Mouse (Mus musculus) neutrophil, adult 5-6 weeks (primary cell): ENCODE data around the gene Tenm4. TPM values are rescaled to one million over a fixed set of nuclear protein-coding genes. Genes with fewer than 3 reads are reported as not detected.
A peak's percentile ranks its signal among the peaks of the same experiment; 100 is the strongest.

Experiments used
- ATAC-seq: fragments of 151-379, 151-347 bp; 2 replicates; pipeline ENCODE4 v1.8.0; 2017; ENCODE audit warnings: mild to moderate bottlenecking, moderate TSS enrichment; ENCODE audit not compliant: insufficient number of reproducible peaks, poor library complexity, low FRiP score, severe bottlenecking; ENCODE audit errors: extremely low read depth
- total RNA-seq: library from RNA; stranded (forward); fragments of 200-1000 nt; gene quantifications from 2 replicates; pipeline ENCODE4 v1.2.3, GENCODE M21; 2017

Tenm4 gene
- total RNA-seq, 1 experiment from 2014 or later: 0.58 TPM

DNA sequence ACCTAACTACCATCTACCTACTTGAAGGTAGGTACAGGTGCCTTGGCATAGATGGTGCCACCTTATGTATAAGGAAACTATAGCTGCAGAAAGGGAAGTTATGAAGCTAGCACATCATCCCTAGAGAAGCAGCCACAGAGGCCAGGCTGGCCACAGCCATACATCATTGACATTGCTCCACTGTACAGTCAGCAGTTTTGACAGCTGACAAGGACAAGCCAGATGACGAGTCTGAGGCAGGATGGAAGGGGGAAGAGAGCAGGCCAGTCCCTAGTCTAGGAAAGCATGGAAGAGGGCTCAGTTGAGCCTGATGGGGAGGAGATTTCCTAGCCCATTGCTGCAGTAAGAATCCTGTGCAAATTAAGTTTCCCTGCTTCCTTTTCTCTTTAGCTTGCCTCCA lies 548.9 kb downstream of the Tenm4 start:
- no peak for ATAC-seq

DNA sequence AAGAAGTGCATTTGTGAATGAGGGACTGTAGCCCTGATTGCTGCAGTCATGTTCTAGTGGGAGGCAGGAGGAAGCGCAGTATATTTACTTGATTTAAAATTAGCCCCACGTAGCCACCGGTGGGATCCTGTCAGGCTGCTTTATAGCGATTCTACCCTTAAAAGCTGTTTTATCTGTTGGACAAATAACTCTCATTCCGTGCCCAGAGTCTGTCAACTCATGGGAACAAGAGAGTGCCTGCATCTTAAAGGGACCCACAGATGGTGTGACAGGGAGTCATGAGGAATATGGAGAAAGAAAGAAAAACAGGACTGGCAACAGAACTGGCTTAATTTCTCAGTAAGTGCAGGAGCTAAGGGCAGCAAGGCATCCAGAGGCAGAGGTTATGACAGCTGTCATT lies 549.4 kb downstream of the Tenm4 start:
- ATAC-seq: no peak

DNA sequence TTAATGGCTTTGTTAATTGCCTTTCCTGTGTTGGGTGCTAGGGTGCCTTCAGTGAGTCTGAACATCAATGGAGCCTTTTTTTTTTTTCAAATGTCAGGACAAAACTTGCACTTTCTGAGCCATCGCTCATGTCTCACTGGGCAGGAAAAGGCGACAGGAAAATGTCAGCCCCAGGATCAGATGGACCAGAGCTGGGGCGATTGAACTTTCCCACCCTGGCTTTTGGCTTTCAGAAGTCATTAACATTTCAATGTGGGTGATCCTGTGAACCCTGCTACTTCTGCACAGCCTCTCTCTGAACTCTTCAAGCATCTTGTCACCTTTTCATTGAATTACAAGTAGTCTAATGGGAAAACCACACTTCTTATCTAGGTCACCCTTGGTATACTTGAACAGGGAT lies 551.8 kb downstream of the Tenm4 start:
- ATAC-seq: no peak

DNA sequence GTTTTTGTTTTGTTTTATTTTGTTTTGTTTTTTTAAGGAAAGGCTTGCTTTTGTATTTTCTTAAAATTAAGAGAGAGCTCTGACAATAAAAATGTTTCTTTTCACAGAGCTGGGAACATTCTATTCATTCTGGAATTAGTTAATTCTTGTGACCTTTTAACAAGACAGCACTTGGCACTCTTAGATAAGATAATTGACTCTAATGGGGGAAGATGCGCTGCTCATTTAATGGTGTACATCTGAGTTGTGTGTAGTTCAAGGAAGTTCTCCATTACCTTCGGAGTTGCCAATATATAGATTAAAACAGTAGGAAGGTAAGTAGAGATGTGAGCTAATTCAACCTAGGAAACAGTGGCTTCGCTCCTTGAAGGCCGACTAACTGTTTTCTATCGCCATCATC lies 554.6 kb downstream of the Tenm4 start:
- ATAC-seq: no peak

DNA sequence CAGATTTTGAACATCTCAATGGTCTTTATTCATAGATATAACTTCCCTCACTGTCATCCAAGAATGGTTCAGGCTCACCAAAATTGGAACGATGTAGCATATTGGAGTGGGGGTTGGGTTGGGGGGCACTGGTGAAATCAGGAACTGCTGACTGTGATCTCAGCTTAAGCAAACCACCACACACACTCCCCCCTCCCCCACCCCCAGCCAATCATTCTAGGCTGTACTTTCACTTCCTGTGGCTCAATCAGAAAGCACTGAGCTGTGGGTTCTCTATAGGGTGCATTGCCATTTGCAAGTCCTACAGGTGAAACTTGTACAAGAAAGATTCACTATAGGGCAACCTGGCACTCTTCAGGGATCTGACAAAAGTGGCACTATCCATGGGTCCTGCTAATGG lies 559.3 kb downstream of the Tenm4 start:
- ATAC-seq: peak; percentile 83

DNA sequence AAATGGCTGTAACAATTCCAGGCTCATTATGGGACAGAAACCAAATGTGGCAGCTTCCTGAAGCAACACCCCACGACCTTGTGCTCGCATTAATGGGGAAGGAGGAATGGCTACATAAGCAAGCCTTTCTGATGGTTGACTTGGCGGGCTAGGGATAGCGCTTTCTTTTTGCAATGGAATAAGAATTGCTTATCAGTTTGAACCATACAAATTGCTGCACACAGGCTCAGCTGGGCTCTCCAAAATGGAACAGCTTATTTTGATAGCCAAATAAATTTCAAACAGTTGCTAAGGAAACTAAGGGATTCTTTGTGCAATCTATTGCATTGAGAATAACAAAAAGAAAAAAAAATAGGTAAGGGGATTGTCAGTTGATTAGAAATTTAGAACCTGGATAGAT lies 560.9 kb downstream of the Tenm4 start:
- no peak for ATAC-seq

DNA sequence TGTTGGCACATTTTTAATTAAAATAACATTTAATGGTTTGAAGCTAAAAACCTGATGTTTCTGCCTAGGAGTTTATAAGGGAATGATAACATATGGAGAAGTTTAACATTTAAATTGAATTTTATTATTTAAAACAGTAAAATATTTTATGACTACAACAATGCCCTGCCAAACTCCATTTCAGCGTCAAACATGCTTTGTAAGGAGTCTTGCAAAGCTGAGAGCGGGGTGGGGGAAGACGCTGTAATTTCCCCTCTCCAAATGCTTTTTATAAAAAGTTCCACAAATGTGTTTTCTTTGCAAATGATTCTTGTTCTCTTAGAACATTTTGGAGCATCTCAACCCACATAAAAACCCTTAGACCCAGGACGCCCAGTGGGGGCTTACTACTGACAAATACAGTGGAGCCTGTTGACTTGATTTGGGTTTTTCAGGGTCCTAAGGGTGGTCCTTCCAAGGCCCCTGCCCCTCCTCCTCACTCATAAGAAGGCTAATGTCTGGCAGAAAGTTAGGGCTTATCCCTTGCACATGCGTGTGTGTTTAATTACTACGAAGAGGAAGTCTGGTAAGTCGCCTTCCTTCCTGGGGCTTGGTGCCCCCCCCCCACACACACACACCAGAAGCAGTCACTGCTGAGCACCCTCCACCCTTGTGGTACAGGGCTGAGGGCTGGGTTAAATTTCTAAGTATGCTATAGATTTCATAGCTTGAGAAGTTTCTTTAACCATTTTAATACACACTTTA lies 563.4 kb downstream of the Tenm4 start:
- ATAC-seq: peak; percentile 71

DNA sequence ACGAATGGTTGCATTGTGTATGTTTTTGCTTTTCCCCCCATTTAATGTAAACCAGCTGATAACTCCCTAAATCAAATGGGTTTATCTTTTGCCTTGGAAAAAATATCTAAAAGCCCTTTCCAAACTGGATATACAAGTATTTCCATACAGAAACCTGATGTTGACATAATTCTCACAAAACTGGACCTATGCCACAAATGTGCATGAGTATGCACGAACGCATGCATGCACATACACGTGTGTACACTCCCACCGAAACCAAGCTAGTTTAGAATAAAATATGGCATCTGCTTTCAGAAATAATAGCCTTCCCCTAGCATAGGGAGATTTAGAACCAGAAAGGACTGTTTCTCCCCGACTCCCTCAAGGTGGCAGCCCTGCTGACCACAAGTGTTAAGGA lies 569.6 kb downstream of the Tenm4 start:
- no peak for ATAC-seq

DNA sequence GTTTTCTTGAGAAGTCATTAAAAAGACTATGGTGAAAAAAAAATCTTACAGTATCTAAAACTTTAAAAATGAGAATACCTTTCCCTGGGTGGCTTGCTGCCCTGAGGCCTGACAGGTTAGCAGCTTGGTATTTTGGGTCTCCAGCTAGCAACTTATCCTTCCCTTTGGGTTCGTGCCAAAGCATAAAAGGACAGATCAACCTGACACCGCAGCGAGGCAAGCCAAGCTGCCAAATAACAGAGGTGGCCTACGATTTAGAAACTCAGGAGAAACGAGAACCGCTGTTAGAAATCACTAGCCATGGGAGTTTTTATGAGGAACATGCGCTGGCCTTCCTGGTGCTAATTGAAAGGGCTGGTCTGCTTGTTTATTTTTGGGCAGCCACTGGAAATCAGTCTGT lies 571.2 kb downstream of the Tenm4 start:
- no peak for ATAC-seq

DNA sequence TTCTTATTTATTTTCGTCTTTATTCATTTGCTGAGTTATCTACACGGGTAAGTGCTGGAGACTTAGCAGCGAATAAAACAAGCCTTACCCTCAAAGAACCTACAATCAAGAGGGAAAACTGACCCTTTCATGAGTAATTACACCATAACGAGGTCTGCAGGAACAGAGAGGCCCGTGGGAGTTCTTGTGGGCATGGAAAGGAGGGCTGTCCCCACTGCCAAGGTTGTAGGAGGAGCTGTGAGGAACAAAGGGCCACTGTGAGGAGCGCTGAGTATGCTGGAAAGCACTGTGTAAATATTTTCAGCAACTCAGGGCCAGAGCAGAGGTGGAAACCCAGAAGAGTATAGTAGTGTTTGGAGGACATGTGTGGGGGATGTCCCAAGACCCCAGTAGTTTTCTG lies 574.9 kb downstream of the Tenm4 start:
- ATAC-seq: no peak

DNA sequence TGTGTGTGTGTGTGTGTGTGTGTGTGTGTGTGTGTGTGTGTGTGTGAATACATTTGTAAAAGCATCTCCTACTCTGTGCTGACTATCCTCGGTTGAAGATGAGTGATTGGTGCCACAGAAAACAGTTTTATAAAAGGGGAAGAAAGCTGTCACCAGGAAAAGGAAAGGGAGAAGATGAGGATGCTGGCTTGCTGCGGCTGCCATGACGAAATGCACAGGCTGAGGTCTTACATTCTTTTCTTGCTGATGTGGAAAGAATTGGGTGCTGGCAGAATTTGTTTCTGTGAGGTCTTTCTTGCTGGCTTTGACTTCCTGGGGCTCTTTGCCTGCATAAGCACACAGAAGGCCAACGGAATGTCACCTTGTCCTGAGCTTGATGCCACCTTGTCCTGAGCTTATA lies 575.7 kb downstream of the Tenm4 start:
- no peak for ATAC-seq

DNA sequence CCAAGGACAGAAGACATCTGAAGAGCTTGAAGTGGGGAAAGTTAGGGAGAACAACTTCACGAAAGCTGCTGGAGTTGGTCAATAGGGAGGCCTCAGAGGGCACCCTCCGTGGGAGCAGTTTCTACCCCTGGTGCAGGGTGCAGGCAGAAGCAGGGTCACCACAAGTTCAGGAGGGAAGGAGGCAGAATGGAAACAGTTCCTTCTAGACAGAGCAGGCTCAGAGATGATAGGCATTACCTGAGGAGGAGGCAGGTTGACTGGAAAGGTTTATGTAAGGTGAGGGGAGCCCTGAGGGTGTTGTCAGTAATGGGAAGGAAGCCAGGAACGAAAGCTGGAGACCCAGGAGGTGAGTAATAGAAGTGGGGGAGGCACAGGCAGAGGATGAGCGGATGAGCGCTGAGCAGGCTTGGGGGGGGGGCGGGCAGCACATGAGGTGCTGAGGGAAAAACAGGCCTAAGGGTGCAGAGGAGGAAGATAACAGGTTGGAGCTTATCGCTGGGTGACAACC lies 577.5 kb downstream of the Tenm4 start:
- ATAC-seq: no peak

DNA sequence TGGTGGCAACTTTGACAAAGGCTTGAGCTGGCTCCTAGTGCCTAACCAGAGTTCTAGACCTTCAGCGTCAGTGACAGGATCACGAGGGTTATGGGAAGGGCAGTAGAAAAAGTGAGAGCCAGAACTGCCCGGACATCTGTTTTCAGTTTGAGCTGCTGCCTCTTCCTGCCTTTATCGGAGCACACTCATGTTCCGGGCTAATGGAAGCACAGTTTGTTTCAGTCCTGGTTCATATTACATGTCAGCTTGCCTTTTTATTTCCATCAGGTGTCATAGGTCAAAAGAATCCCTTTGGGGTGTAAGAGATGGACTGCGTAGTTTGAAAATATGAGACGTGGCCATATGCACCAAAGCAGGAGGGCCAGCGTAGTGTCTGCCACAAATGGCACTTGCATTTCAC lies 578.7 kb downstream of the Tenm4 start:
- no peak for ATAC-seq

DNA sequence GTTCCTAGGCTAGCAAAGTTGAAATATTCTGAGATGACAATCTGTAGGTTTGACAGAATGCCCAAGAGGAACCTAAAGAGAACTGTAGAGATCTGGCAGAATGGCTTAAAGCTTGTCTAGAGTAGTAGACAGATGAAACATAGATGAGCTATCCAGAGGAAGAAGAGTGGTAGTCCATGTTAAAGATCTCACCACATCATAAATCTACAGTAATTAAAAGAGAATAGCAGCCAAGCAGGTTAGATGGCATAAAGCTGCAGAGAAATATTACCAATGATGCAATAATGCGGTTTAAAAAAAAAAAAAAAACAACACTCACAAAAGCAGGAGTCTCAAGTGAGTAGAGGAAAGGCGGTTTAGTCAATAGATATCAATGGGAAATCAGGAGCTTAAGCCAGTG lies 580.2 kb downstream of the Tenm4 start:
- no peak for ATAC-seq

DNA sequence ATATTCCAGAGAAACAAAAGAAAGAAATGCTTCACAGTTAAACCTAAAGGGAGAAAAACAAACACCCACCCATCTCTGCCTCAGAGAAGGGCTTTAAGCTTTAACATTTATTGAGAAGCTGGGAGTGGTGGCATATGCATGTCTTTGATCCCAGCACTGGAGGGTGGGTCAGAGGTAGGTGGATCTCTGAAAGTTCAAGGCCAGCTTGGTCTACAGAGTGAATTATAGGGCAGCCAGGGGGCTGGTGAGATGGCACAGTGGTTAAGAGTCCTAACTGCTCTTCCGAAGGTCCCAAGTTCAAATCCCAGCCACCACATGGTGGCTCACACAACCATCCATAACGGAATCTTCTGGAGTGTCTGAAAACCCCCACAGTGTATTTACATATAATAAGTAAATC lies 581.7 kb downstream of the Tenm4 start:
- no peak for ATAC-seq

DNA sequence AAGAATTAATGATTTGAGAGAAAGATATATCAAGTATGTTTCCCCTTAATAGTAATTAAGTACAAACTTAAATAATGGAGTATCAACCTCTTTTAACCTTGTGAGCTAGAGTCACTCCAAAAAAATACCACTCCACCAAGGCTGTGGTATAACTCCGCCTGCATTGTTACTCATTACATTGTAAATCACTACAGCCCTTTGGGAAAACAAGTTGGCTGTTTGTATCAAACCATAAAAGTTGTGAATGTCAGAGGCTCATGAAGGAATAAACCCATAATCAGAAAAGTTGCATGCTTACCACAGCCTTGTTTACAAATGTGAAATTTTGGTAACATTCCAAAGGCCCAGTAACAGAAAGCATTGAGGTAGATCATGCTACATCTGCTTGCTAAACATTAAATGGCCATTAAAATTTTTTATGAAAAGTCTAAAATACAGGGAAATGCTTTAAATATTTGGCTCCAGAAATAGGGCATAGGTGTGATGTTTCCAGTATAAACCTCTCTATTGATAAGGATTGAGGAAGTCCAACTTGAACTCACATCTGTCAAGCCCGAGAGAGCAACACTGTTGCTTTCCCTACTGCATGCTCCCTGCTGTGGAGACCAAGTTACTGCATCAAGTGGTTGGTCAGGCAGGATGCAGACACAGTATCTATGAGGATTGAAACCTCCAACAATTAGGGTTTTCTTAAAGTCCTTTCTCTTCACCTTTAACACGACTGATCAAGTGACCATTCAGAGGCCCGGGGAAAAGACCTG lies 582.5 kb downstream of the Tenm4 start:
- ATAC-seq: no peak

DNA sequence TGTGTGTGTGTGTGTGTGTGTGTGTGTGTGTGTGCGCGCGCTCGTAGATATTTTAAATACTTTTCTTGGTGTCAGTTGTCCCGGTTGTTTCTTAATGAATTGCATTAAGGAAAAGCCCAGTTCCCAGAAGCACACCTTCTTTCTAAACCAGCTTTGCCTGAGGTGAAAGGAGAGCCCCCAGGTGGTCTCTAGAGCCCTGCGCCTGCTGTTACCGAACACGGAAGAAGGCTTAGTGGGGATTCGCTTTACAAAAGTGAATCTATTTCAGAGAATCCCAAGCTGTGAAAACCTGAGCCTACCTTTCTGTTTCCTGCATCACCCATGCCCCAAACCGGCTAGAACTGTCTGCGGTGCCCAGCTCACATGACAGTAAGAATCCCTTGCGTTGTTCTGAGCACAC lies 583.1 kb downstream of the Tenm4 start:
- ATAC-seq: no peak

DNA sequence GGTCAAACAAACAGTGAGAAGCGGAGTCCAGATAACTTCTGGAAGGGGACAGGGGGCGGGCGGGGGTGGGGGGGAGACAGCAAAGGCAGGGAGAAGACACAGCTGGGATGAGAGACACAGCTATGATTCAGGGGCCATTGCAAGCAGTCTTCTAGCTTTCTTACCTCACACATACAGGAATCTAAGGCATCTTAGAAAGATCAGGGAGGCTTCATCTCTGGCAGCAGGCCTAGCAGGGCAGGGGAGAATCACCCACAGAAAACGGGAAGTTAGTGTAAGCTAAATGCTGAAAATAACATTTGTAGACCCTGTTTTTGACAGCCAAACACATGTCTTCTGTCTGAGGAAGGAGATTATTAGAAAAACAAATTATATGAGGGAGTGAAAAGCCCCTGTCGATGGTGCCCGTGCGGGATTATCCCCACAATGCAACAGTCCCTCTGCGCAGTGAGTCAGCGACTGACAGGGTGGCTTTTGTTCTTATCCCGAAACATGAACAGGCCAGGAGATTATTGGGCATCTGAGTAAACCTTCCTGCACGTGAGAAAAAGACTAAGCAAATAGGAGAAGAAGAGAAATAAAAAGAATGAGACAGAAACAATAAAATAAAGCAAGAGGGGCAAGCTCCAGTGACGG lies 584.5 kb downstream of the Tenm4 start:
- no peak for ATAC-seq

DNA sequence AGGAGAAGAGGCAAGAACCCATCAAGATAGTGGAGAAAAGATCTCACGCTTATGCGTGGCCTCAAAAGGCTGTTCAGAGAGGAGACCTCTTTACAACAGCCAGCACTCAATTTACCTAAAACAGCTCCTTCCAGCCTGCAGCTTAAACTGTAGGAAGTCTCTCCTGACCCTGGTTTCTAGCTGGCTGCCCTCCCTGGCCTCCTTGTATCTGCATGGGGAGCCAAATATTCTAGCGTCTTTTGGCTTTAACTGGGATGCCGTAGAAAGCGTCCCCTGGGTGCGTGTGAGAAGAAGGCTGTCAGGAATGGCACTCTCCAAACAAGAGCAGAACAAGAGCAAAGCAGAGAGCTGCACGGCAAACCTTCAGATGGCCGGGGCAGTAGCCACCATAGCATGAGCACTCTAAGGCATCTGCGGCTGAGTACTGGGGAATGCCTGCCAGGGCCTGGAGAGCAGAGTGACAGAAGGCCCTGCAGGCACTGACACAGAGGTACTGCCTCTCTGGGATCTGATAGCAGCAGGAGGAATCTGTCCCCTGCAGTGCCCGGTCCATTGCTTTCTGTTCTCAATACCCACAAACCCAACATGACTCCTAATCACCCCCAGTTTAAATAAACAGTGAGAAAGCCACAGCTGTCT lies 585.2 kb downstream of the Tenm4 start:
- no peak for ATAC-seq

DNA sequence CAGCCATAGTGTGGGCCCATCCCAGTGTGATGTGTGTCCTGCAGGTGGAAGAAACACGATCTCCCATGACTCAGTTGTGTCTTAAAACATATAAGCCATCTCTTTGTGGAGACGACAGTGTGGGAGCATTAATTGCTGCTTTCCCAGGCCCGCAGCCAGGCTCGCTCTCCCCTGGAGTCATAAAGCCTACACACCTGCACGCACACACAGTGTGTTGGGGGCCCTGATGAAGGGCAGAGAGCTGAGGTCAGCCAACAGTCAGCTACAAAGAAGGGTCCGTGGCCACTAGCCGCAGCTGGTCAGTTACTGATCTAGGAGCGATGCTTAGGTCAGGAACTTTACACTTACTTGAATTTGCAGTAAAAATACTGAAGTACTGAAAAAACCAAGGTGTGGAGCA lies 586.0 kb downstream of the Tenm4 start:
- ATAC-seq: no peak
